Mouse (Mus musculus): ENCODE results near the gene Pigl. TPM values are rescaled to one million over a fixed set of nuclear protein-coding genes. Genes with fewer than 3 reads are reported as not detected.
A peak's percentile ranks its signal among the peaks of the same experiment; 100 is the strongest.

Gene Pigl
- polyA plus RNA-seq (2015; fragmentation: Nextera tagmentation; extraction: Ambion mirVana), result 8.5 TPM in 2 replicates

DNA sequence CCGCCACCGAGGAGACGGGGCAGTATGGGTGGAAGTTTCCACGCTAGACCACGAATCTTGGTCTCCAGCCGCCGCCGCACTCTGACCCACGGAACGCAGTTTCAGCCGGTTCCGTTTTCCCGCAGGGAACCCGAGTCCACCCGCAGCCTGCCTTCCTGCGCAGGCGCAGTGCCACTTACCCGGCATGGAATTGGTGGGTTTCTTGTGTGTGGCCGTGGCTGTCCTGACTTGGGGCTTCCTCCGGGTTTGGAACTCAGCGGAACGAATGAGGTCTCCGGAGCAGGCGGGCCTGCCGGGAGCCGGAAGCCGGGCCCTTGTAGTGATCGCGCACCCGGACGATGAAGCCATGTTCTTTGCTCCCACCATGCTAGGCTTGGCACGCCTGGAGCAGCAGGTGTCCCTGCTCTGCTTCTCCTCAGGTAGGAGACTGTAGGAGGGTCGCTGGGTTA is at the start of gene Pigl, which contains the start of gene Ncor1:
Gene Pigl, plus strand, starts transcription at position 185 of the 449 bp plus-strand sequence.
Gene Ncor1, minus strand, starts transcription at position 266 of the 449 bp plus-strand sequence.
- no peaks in the 10 kb centered on the region for H3K9me3 ChIP-seq
- WGBS, result under 1% methylated on average over 33 of the region's 33 CpGs
- peak within 1 kb of the TSS; percentile 95 for H3K4me3 ChIP-seq
- 0 out of 2 replicates have a peak, but pooled peaks cover 3% of the 10 kb centered on the region for H3K36me3 ChIP-seq
- H3K27ac ChIP-seq (replicated peaks), result peak within 1 kb of the TSS; percentile 99
- no peaks in the 10 kb centered on the region for H3K27me3 ChIP-seq (replicated peaks)
- peaks cover 22% of the 10 kb centered on the region for H3K4me1 ChIP-seq
- peak within 1 kb of the TSS; percentile 99 for H3K9ac ChIP-seq
- ATAC-seq (ENCODE audit: extremely low read depth, insufficient number of reproducible peaks, low FRiP score, low TSS enrichment), result 0 out of 2 replicates have a peak, but pooled peaks have one; percentile 27
- H3K4me2 ChIP-seq, result peak within 1 kb of the TSS; percentile 94

DNA sequence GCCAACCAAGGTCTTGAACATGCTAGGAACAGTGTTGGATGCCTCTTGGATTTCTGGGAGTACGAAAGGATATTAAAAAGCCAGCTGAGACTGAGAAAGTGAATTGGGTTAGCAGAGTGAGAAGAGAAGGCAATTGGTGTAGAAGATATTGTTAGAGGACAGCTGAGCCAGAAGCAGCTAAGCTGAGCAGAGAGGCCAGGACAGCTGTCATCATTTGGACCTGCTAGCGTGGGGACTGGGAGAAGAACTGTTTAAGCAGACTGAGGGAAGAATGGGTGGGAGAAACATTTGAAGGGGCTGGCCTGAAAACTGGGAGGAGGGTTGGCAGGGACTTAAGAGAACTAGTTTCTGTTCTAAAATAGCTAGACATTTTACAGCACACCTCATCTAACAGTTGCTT is 49.4 kb upstream of the Pigl start:
- peaks cover 56% of the 10 kb centered on the region for H3K36me3 ChIP-seq
- no peaks in the 10 kb centered on the region for H3K9me3 ChIP-seq
- no peak overlapping the region for H3K4me3 ChIP-seq
- no peaks in the 10 kb centered on the region for H3K27me3 ChIP-seq (replicated peaks)
- no peaks in the 10 kb centered on the region for H3K4me1 ChIP-seq
- H3K4me2 ChIP-seq, result no peak overlapping the region
- H3K9ac ChIP-seq, result no peak overlapping the region
- no peak for ATAC-seq (ENCODE audit: extremely low read depth, insufficient number of reproducible peaks, low FRiP score, low TSS enrichment)
- H3K27ac ChIP-seq (replicated peaks), result no peak overlapping the region
- 90% methylated on average over 2 of the region's 2 CpGs for WGBS

- H3K36me3 ChIP-seq, result peaks cover 61% of the 10 kb centered on the region
- H3K9ac ChIP-seq, result no peak overlapping the region
- no peak overlapping the region for H3K4me3 ChIP-seq
- H3K4me2 ChIP-seq, result no peak overlapping the region
- no peaks in the 10 kb centered on the region for H3K4me1 ChIP-seq
- H3K27ac ChIP-seq (replicated peaks), result no peak overlapping the region
- no peaks in the 10 kb centered on the region for H3K27me3 ChIP-seq (replicated peaks)
- 95% methylated on average over 1 of the region's 1 CpGs for WGBS
- no peak for ATAC-seq (ENCODE audit: extremely low read depth, insufficient number of reproducible peaks, low FRiP score, low TSS enrichment)
- H3K9me3 ChIP-seq, result no peaks in the 10 kb centered on the region
Observed at GRCm38 (mm10) chr11:62409611-62410010, 48.6 kb upstream of the Pigl start.

- no peaks in the 10 kb centered on the region for H3K4me1 ChIP-seq
- no peak for ATAC-seq (ENCODE audit: extremely low read depth, insufficient number of reproducible peaks, low FRiP score, low TSS enrichment)
- no peak overlapping the region for H3K4me3 ChIP-seq
- no peaks in the 10 kb centered on the region for H3K27me3 ChIP-seq (replicated peaks)
- no peak overlapping the region for H3K4me2 ChIP-seq
- H3K9me3 ChIP-seq, result no peaks in the 10 kb centered on the region
- H3K9ac ChIP-seq, result no peak overlapping the region
- peaks cover 71% of the 10 kb centered on the region for H3K36me3 ChIP-seq
- H3K27ac ChIP-seq (replicated peaks), result no peak overlapping the region
- WGBS, result 86% methylated on average over 4 of the region's 4 CpGs
Observed at GRCm38 (mm10) chr11:62415026-62415425, 43.2 kb upstream of the Pigl start.

DNA sequence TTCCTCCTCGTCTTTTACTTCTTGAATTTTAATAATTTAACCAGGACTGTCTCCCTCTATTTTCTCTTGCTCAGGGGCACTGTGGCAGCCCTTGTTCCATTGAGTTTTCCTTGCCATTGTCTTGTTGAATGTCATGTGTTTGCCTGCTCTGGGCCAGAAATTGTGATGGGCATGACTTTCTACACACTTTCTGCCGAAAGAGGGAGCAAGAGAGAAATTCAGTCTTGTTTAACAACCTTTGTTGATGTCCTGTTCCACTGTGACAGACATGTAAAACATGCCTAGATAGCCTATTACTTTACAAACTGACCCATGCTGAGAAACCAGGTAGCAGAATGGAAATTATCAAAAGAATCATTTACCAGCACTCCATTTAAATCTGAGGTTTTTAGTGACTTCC is 33.7 kb upstream of the Pigl start:
- Histone ChIP-seq H3K9me3 (no peaks in the 10 kb centered on the region), H3K36me3 (peaks cover 56% of the 10 kb centered on the region), H3K4me1 (peaks cover 6% of the 10 kb centered on the region), H3K27me3 (replicated peaks) (no peaks in the 10 kb centered on the region), H3K9ac (no peak overlapping the region), H3K4me2 (no peak overlapping the region), H3K27ac (replicated peaks) (no peak overlapping the region), H3K4me3 (no peak overlapping the region)
- no peak for ATAC-seq (ENCODE audit: extremely low read depth, insufficient number of reproducible peaks, low FRiP score, low TSS enrichment)
- WGBS, result 75% methylated on average over 2 of the region's 2 CpGs

GRCm38 (mm10) chr11:62426266-62426665 is 32.0 kb upstream of the Pigl start:
- H3K9ac ChIP-seq, result no peak overlapping the region
- WGBS, result 60% methylated on average over 5 of the region's 5 CpGs
- peaks cover 62% of the 10 kb centered on the region for H3K36me3 ChIP-seq

DNA sequence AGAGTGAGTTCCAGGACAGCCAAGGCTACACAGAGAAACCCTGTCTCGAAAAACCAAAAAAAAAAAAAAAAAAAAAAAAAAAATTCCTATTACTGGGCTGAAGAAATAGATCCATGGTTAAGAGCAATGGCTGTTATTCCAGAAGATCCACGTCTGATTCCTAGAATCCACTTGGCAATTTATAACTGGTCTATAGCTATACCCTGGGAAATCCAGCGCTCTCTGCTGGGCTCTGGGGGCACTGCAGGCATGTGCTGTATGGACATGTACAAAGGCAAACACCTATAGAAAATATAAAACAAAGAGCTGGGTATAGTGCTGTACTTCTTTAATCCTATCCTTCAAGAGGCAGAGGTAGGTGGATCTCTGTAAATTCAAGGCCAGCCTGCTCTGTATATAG is 31.2 kb upstream of the Pigl start:
- no peak overlapping the region for H3K4me2 ChIP-seq
- no peak overlapping the region for H3K9ac ChIP-seq
- no peaks in the 10 kb centered on the region for H3K27me3 ChIP-seq (replicated peaks)
- H3K4me3 ChIP-seq, result no peak overlapping the region
- no peak for ATAC-seq (ENCODE audit: extremely low read depth, insufficient number of reproducible peaks, low FRiP score, low TSS enrichment)
- peaks cover 6% of the 10 kb centered on the region for H3K4me1 ChIP-seq
- peaks cover 62% of the 10 kb centered on the region for H3K36me3 ChIP-seq
- H3K9me3 ChIP-seq, result no peaks in the 10 kb centered on the region
- 79% methylated on average over 2 of the region's 3 CpGs for WGBS
- H3K27ac ChIP-seq (replicated peaks), result no peak overlapping the region

More at GRCm38 (mm10) chr11:62426266-62426665, 32.0 kb upstream of the Pigl start:
- no peaks in the 10 kb centered on the region for H3K9me3 ChIP-seq
- ATAC-seq (ENCODE audit: extremely low read depth, insufficient number of reproducible peaks, low FRiP score, low TSS enrichment), result no peak
- no peak overlapping the region for H3K27ac ChIP-seq (replicated peaks)
- no peak overlapping the region for H3K4me2 ChIP-seq
- H3K27me3 ChIP-seq (replicated peaks), result no peaks in the 10 kb centered on the region
- no peak overlapping the region for H3K4me3 ChIP-seq
- H3K4me1 ChIP-seq, result peaks cover 6% of the 10 kb centered on the region

DNA sequence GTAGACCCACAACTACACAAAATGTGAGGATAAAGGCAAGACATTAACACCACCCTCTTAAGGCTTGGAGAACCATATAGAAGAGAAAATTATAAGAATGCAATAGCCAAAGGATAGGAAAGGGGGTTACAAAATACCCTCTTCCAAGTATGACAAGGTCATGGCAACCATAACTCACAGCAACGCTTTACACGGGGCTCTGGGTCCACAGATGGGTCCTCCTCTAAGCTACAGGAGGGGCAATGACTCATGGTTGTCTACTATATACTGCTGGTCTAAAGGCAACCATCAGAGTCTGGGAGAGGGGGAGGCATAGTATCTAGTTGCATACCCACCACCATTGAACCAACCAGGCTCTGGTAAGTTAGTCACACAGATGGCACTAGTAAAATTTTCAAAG is 26.0 kb upstream of the Pigl start:
- Histone ChIP-seq H3K27ac (replicated peaks) (no peak overlapping the region), H3K27me3 (replicated peaks) (no peaks in the 10 kb centered on the region), H3K9ac (no peak overlapping the region), H3K9me3 (no peaks in the 10 kb centered on the region), H3K4me3 (no peak overlapping the region), H3K4me2 (no peak overlapping the region), H3K4me1 (no peaks in the 10 kb centered on the region), H3K36me3 (peaks cover 71% of the 10 kb centered on the region)
- WGBS, result 89% methylated on average over 2 of the region's 2 CpGs
- no peak for ATAC-seq (ENCODE audit: extremely low read depth, insufficient number of reproducible peaks, low FRiP score, low TSS enrichment)

DNA sequence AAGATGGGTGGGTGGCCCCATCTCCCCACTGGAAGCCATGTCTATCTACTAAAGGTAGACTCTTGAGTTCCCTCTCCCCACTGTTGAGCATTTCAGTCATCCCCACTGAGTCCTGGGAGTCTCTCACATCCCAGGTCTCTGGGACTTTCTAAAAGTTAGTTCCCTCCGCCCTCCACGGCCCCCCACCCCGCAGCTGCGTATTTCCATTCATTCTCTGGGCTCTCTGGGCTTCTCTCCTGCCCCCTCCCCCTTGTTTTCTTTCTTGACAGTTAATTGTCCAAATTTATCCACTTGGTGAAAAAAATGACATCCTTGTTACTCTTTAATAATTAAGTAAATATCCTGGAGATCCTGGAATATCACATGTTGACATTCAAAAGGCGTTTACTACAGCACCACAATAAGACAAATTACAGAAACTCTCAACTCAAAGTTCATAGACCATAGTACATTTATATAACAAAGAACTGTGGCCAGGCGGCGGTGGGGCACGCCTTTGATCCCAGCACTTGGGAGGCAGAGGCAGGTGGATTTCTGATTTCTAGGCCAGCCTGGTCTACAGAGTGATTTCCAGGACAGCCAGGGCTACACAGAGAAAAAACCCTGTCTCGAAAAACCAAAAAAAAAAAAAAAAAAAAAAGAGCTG is 17.5 kb upstream of the Pigl start:
- H3K27me3 ChIP-seq (replicated peaks), result no peaks in the 10 kb centered on the region
- H3K27ac ChIP-seq (replicated peaks), result no peak overlapping the region
- H3K4me2 ChIP-seq, result no peak overlapping the region
- H3K4me1 ChIP-seq, result peaks cover 12% of the 10 kb centered on the region
- no peaks in the 10 kb centered on the region for H3K9me3 ChIP-seq
- H3K36me3 ChIP-seq, result peaks cover 43% of the 10 kb centered on the region
- no peak for ATAC-seq (ENCODE audit: extremely low read depth, insufficient number of reproducible peaks, low FRiP score, low TSS enrichment)
- no peak overlapping the region for H3K4me3 ChIP-seq
- 92% methylated on average over 9 of the region's 9 CpGs for WGBS
- H3K9ac ChIP-seq, result no peak overlapping the region

GRCm38 (mm10) chr11:62445799-62446198 is 12.5 kb upstream of the Pigl start:
- Histone ChIP-seq H3K27ac (replicated peaks) (no peak overlapping the region), H3K4me1 (peaks cover 15% of the 10 kb centered on the region), H3K9me3 (no peaks in the 10 kb centered on the region), H3K36me3 (peaks cover 33% of the 10 kb centered on the region), H3K4me3 (no peak overlapping the region), H3K4me2 (no peak overlapping the region), H3K27me3 (replicated peaks) (no peaks in the 10 kb centered on the region), H3K9ac (no peak overlapping the region)
- no peak for ATAC-seq (ENCODE audit: extremely low read depth, insufficient number of reproducible peaks, low FRiP score, low TSS enrichment)
- WGBS, result 88% methylated on average over 3 of the region's 3 CpGs

- Histone ChIP-seq H3K4me2 (no peak overlapping the region), H3K4me3 (no peak overlapping the region), H3K4me1 (peaks cover 8% of the 10 kb centered on the region; the same call in 1 of the 2 replicates), H3K9me3 (no peaks in the 10 kb centered on the region), H3K27ac (replicated peaks) (no peak overlapping the region), H3K27me3 (replicated peaks) (no peaks in the 10 kb centered on the region), H3K36me3 (peaks cover 37% of the 10 kb centered on the region), H3K9ac (no peak overlapping the region)
- 87% methylated on average over 6 of the region's 6 CpGs for WGBS
- no peak for ATAC-seq (ENCODE audit: extremely low read depth, insufficient number of reproducible peaks, low FRiP score, low TSS enrichment)
Observed at GRCm38 (mm10) chr11:62448971-62449370, 9.3 kb upstream of the Pigl start.

DNA sequence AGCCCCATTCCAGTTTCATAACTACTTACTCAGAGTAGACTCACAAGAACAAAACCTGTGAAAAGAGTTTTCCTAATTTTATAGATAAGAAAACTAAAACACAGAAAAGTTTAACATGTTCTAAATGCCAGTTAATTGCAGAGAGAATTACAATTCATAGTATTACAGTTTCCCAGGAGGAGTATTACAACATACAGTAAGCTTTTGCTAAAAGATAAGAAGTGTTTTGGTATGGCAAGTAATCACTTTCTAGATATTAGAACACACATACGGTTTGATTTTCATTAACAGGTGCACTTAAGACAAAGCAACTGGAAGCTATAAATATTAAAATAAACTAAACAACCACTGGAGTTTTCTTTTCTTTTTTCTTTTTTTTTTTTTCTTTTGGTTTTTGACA is 3.1 kb upstream of the Pigl start:
- ATAC-seq (ENCODE audit: extremely low read depth, insufficient number of reproducible peaks, low FRiP score, low TSS enrichment), result no peak
- H3K4me2 ChIP-seq, result peak overlapping the region; percentile 94
- H3K4me1 ChIP-seq, result peaks cover 26% of the 10 kb centered on the region
- H3K27me3 ChIP-seq (replicated peaks), result no peaks in the 10 kb centered on the region
- H3K36me3 ChIP-seq, result peaks cover 14% of the 10 kb centered on the region; the same call in 1 of the 2 replicates
- H3K4me3 ChIP-seq, result peak overlapping the region; percentile 95
- H3K27ac ChIP-seq (replicated peaks), result no peak overlapping the region
- no peaks in the 10 kb centered on the region for H3K9me3 ChIP-seq
- H3K9ac ChIP-seq, result peak overlapping the region; percentile 59; the same call in 1 of the 2 replicates
- 35% methylated on average over 1 of the region's 1 CpGs for WGBS

Measured in heart, embryonic 13.5 days (tissue).